Mouse (Mus musculus): ENCODE measurements at regions not wholly inside any gene's neighbourhood (a gene's known extent, or its start where the extent isn't known, plus 50 kb on each side); places are given as distances from the start of the nearest gene placed in this dataset.
"Not testable (repeated sequence)": the region's sequence is repeated elsewhere in the genome, so short reads cannot be mapped to it uniquely, and the experiment has no call there.

- not testable (repeated sequence) for H3K9ac ChIP-seq; H3K4me2 ChIP-seq; H3K27me3 ChIP-seq; H3K9me3 ChIP-seq (replicated peaks); H3K27ac ChIP-seq; H3K4me1 ChIP-seq (replicated peaks); H3K4me3 ChIP-seq (replicated peaks); ATAC-seq (ENCODE audit: low read depth); H3K36me3 ChIP-seq; DNase-seq
- WGBS (ENCODE audit: insufficient replicate concordance): 74% methylated on average over 2 of the region's 2 CpGs
Measured at GRCm38 (mm10) chr15:41340621-41341020, 1206.5 kb downstream of the 9330182O14Rik start.

DNA sequence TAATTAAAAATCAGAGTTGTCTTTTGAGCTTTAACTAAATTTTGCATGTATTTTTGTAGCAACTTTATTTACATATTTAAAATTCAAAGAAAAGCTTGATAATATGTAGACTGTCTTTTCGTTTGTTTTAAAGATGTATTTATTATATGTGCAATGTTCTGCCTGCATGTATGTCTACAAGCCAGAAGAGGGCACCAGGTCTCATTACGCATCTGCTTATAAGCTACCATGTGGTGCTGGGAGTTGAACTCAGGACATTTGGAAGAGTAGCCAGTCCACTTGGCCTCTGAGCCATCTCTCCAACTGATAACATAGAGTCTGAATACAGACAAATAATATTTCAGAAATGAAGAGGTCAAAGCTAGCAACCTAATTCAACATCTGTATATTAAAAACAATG lies 1211.4 kb downstream of the 9330182O14Rik start:
- DNase-seq (no peak), ATAC-seq (ENCODE audit: low read depth) (no peak)
- H3K4me3 ChIP-seq (replicated peaks): no peak overlapping the region
- H3K36me3 ChIP-seq: no peaks in the 10 kb centered on the region
- H3K9ac ChIP-seq: no peak overlapping the region
- no peaks in the 10 kb centered on the region for H3K27me3 ChIP-seq
- no peaks in the 10 kb centered on the region for H3K4me1 ChIP-seq (replicated peaks)
- WGBS (ENCODE audit: insufficient replicate concordance): 63% methylated on average over 2 of the region's 2 CpGs
- no peaks in the 10 kb centered on the region for H3K9me3 ChIP-seq (replicated peaks)
- no peak overlapping the region for H3K4me2 ChIP-seq
- no peak overlapping the region for H3K27ac ChIP-seq

GRCm38 (mm10) chr15:41347221-41347620 lies 1213.1 kb downstream of the 9330182O14Rik start:
- WGBS (ENCODE audit: insufficient replicate concordance): 66% methylated on average over 5 of the region's 5 CpGs
- DNase-seq (no peak), ATAC-seq (ENCODE audit: low read depth) (no peak)
- H3K4me2 ChIP-seq: no peak overlapping the region
- no peak overlapping the region for H3K9ac ChIP-seq
- H3K27me3 ChIP-seq: no peaks in the 10 kb centered on the region
- H3K4me1 ChIP-seq (replicated peaks): no peaks in the 10 kb centered on the region
- no peaks in the 10 kb centered on the region for H3K36me3 ChIP-seq
- H3K4me3 ChIP-seq (replicated peaks): no peak overlapping the region
- H3K27ac ChIP-seq: no peak overlapping the region
- H3K9me3 ChIP-seq (replicated peaks): no peaks in the 10 kb centered on the region

- no peak overlapping the region for H3K27ac ChIP-seq
- H3K36me3 ChIP-seq: no peaks in the 10 kb centered on the region
- no peak overlapping the region for H3K9ac ChIP-seq
- DNase-seq: no peak
- no peaks in the 10 kb centered on the region for H3K9me3 ChIP-seq (replicated peaks)
- ATAC-seq (ENCODE audit: low read depth): no peak
- no peak overlapping the region for H3K4me2 ChIP-seq
- H3K27me3 ChIP-seq: no peaks in the 10 kb centered on the region
- 33% methylated on average over 1 of the region's 2 CpGs for WGBS (ENCODE audit: insufficient replicate concordance)
- H3K4me1 ChIP-seq (replicated peaks): no peaks in the 10 kb centered on the region
- H3K4me3 ChIP-seq (replicated peaks): no peak overlapping the region
Measured at GRCm38 (mm10) chr15:41352129-41352528, 1218.0 kb downstream of the 9330182O14Rik start.

- Histone ChIP-seq H3K36me3 (no peaks in the 10 kb centered on the region), H3K4me1 (replicated peaks) (no peaks in the 10 kb centered on the region), H3K27me3 (no peaks in the 10 kb centered on the region), H3K9me3 (replicated peaks) (no peaks in the 10 kb centered on the region), H3K27ac (no peak overlapping the region), H3K4me2 (no peak overlapping the region), H3K9ac (no peak overlapping the region), H3K4me3 (replicated peaks) (no peak overlapping the region)
- 69% methylated on average over 4 of the region's 4 CpGs for WGBS (ENCODE audit: insufficient replicate concordance)
- DNase-seq (no peak), ATAC-seq (ENCODE audit: low read depth) (no peak)
Measured at GRCm38 (mm10) chr15:41359276-41359675, 1225.1 kb downstream of the 9330182O14Rik start.

- WGBS (ENCODE audit: insufficient replicate concordance): 32% methylated on average over 1 of the region's 1 CpGs
- no peaks in the 10 kb centered on the region for H3K9me3 ChIP-seq (replicated peaks)
- H3K4me2 ChIP-seq: no peak overlapping the region
- H3K9ac ChIP-seq: no peak overlapping the region
- no peak for ATAC-seq (ENCODE audit: low read depth)
- no peak for DNase-seq
- no peaks in the 10 kb centered on the region for H3K36me3 ChIP-seq
- H3K27ac ChIP-seq: no peak overlapping the region
- no peaks in the 10 kb centered on the region for H3K4me1 ChIP-seq (replicated peaks)
- H3K27me3 ChIP-seq: no peaks in the 10 kb centered on the region
- H3K4me3 ChIP-seq (replicated peaks): no peak overlapping the region
Measured at GRCm38 (mm10) chr15:41374669-41375068, 1240.5 kb downstream of the 9330182O14Rik start.

- no peak for ATAC-seq (ENCODE audit: low read depth)
- H3K4me3 ChIP-seq (replicated peaks): no peak overlapping the region
- DNase-seq: no peak
- no peak overlapping the region for H3K4me2 ChIP-seq
- no peaks in the 10 kb centered on the region for H3K36me3 ChIP-seq
- H3K27ac ChIP-seq: no peak overlapping the region
- H3K4me1 ChIP-seq (replicated peaks): no peaks in the 10 kb centered on the region
- H3K27me3 ChIP-seq: no peaks in the 10 kb centered on the region
- 64% methylated on average over 4 of the region's 4 CpGs for WGBS (ENCODE audit: insufficient replicate concordance)
- no peaks in the 10 kb centered on the region for H3K9me3 ChIP-seq (replicated peaks)
- H3K9ac ChIP-seq: no peak overlapping the region
Measured at GRCm38 (mm10) chr15:41375906-41376305, 1241.7 kb downstream of the 9330182O14Rik start.

DNA sequence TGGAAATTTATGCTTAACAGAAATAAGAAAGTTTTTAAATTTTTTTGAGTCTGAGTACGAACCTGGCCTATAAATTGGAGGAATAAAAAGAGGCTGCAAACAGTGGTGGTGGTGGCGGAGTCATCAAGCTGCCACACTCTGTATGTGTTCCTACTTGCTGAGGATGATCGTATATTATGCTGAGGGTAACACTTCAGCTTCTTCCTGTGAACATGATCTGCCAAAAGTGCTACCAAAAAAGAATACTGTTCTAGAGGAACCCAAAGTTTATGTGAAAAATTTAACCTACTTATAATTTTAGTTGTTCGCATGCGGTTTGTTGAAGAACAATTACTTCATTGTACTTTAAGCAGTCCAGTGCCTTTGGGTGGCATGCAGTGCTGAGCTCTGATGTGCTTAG lies 1245.5 kb downstream of the 9330182O14Rik start:
- Histone ChIP-seq H3K27ac (no peak overlapping the region), H3K4me1 (replicated peaks) (no peaks in the 10 kb centered on the region), H3K27me3 (no peaks in the 10 kb centered on the region), H3K4me3 (replicated peaks) (no peak overlapping the region), H3K9me3 (replicated peaks) (no peaks in the 10 kb centered on the region), H3K4me2 (no peak overlapping the region), H3K36me3 (no peaks in the 10 kb centered on the region), H3K9ac (no peak overlapping the region)
- DNase-seq (no peak), ATAC-seq (ENCODE audit: low read depth) (no peak)
- 74% methylated on average over 5 of the region's 5 CpGs for WGBS (ENCODE audit: insufficient replicate concordance)

DNA sequence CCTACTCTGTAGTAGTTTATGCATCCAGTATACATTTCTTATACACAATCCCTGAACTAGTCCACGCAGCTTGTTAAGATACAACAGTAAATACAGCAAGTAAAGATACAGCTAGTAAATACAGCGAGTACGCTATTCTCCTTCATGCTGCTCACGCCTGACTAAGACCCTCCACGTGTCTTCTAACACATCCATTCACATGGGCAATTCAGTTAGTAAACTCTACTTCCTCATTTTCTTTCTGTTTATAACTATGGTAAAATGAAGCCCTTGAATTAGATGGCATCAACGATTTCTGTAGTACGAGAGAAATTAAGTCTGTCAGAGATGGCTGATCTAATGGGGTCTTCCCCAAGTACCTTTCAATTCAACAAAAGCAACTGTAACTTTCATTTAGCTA lies 1246.3 kb downstream of the 9330182O14Rik start:
- Histone ChIP-seq H3K27ac (no peak overlapping the region), H3K4me1 (replicated peaks) (no peaks in the 10 kb centered on the region), H3K36me3 (no peaks in the 10 kb centered on the region), H3K9ac (no peak overlapping the region), H3K27me3 (no peaks in the 10 kb centered on the region), H3K4me2 (no peak overlapping the region), H3K9me3 (replicated peaks) (no peaks in the 10 kb centered on the region), H3K4me3 (replicated peaks) (no peak overlapping the region)
- WGBS (ENCODE audit: insufficient replicate concordance): 70% methylated on average over 7 of the region's 7 CpGs
- ATAC-seq (ENCODE audit: low read depth): no peak
- no peak for DNase-seq

- Histone ChIP-seq H3K4me1 (replicated peaks) (no peaks in the 10 kb centered on the region), H3K4me3 (replicated peaks) (no peak overlapping the region), H3K4me2 (no peak overlapping the region), H3K9ac (no peak overlapping the region), H3K27me3 (no peaks in the 10 kb centered on the region), H3K9me3 (replicated peaks) (no peaks in the 10 kb centered on the region), H3K36me3 (no peaks in the 10 kb centered on the region), H3K27ac (no peak overlapping the region)
- 37% methylated on average over 2 of the region's 2 CpGs for WGBS (ENCODE audit: insufficient replicate concordance)
- DNase-seq (no peak), ATAC-seq (ENCODE audit: low read depth) (no peak)
Measured at GRCm38 (mm10) chr15:41390699-41391098, 1256.5 kb downstream of the 9330182O14Rik start.
